Mouse (Mus musculus) liver, adult 2 months (tissue): Measurements from ENCODE around the gene Tbck. TPM values are rescaled to one million over a fixed set of nuclear protein-coding genes. Genes with fewer than 3 reads are reported as not detected.
A peak's percentile ranks its signal among the peaks of the same experiment; 100 is the strongest.

ENCODE experiments used
- DNase-seq: peaks from one replicate; pipeline ENCODE4 v3.0.0-alpha.2; 2011; ENCODE audit warnings: low read depth, low spot score; ENCODE audit errors: extremely low read depth
- H3K27ac ChIP-seq: fragments of 200-500 bp; replicated peaks from 2 replicates; pipeline ENCODE4 v1.5.1; 2012; ENCODE audit warnings: low read depth, mild to moderate bottlenecking, control low read depth, inconsistent platforms, low read length; ENCODE audit not compliant: insufficient read depth
- H3K27me3 ChIP-seq: fragments of 200-500 bp; 2 replicates; pipeline ENCODE4 v1.6.1; 2012; ENCODE audit warnings: mild to moderate bottlenecking, moderate library complexity, low read length, inconsistent platforms; ENCODE audit not compliant: control insufficient read depth, insufficient read depth
- H3K36me3 ChIP-seq: fragments of 200-500 bp; 2 replicates; pipeline ENCODE4 v1.6.1; 2012; ENCODE audit warnings: low read length, inconsistent platforms; ENCODE audit not compliant: control insufficient read depth, insufficient read depth
- H3K4me1 ChIP-seq: fragments of 200-500 bp; 2 replicates; pipeline ENCODE4 v1.6.1; 2011; ENCODE audit warnings: low read length; ENCODE audit not compliant: control insufficient read depth, insufficient read depth
- H3K4me3 ChIP-seq: fragments of 200-500 bp; 2 replicates; pipeline ENCODE4 v1.5.1; 2011; ENCODE audit warnings: low read depth, mild to moderate bottlenecking, control low read depth, low read length, moderate library complexity; ENCODE audit not compliant: insufficient read depth
- H3K79me2 ChIP-seq: fragments of 200-500 bp; 2 replicates; pipeline ENCODE4 v1.6.1; 2012; ENCODE audit warnings: inconsistent platforms, mild to moderate bottlenecking, low read length, moderate library complexity; ENCODE audit not compliant: control insufficient read depth, insufficient read depth
- H3K9ac ChIP-seq: fragments of 200-500 bp; 2 replicates; pipeline ENCODE4 v1.6.1; 2012; ENCODE audit warnings: low read depth, mild to moderate bottlenecking, control low read depth, inconsistent platforms, low read length
- CTCF ChIP-seq: fragments of 200-500 bp; IDR thresholded peaks from 2 replicates; pipeline ENCODE4 v1.5.1; 2011; ENCODE audit warnings: low read depth, low read length, control low read depth
- POLR2A ChIP-seq: fragments of 200-500 bp; IDR thresholded peaks from 2 replicates; pipeline ENCODE4 v1.6.1; 2011; ENCODE audit warnings: low read length, control low read depth; ENCODE audit not compliant: insufficient read depth; ENCODE audit errors: extremely low read depth
- WGBS: fragments of 180-500 bp; shearing (Covaris S2); methylation state at CpG from one replicate; pipeline ENCODE4 v1.1.7; 2018; 5-methylcytosine and 5-hydroxymethylcytosine counted together
- polyA plus RNA-seq: library from polyadenylated mRNA; depleted of rRNA; stranded (reverse); fragments of >200 nt; gene quantifications from 2 replicates; pipeline ENCODE4 v1.2.3, GENCODE M21; 2012
- total RNA-seq: library from RNA; depleted of rRNA; stranded (reverse); fragments of >200 nt; gene quantifications from 2 replicates; pipeline ENCODE4 v1.2.3, GENCODE M21; 2014

The Tbck gene
- total and polyA plus RNA-seq, 2 experiments = 2.5 to 10.7 TPM

GRCm38 (mm10) chr3:132860796-132861195 is 176.9 kb downstream of the Tbck start:
- peak; percentile 56 for DNase-seq
- H3K27me3 ChIP-seq = no peaks in the 10 kb centered on the region
- peaks cover 5% of the 10 kb centered on the region; the same call in 1 of the 2 replicates for H3K4me1 ChIP-seq
- no peaks in the 10 kb centered on the region for H3K36me3 ChIP-seq
- 47% methylated on average over 8 of the region's 8 CpGs for WGBS
- no peak overlapping the region for H3K4me3 ChIP-seq
- no peak overlapping the region for H3K9ac ChIP-seq
- TF ChIP-seq POLR2A (no peak), CTCF (no peak)
- no peak overlapping the region for H3K27ac ChIP-seq
- no peaks in the 10 kb centered on the region for H3K79me2 ChIP-seq

- no peaks in the 10 kb centered on the region for H3K36me3 ChIP-seq
- no peaks in the 10 kb centered on the region for H3K79me2 ChIP-seq
- H3K27me3 ChIP-seq = no peaks in the 10 kb centered on the region
- TF ChIP-seq POLR2A (no peak), CTCF (no peak)
- WGBS = 34% methylated on average over 13 of the region's 13 CpGs
- H3K9ac ChIP-seq = no peak overlapping the region
- peak; percentile 76 for DNase-seq
- H3K4me1 ChIP-seq = peaks cover 5% of the 10 kb centered on the region; the same call in 1 of the 2 replicates
- H3K27ac ChIP-seq = no peak overlapping the region
- peak overlapping the region; percentile 21; the same call in 1 of the 2 replicates for H3K4me3 ChIP-seq
These were observed 179.9 kb downstream of the Tbck start for GRCm38 (mm10) chr3:132863843-132864242.

DNA sequence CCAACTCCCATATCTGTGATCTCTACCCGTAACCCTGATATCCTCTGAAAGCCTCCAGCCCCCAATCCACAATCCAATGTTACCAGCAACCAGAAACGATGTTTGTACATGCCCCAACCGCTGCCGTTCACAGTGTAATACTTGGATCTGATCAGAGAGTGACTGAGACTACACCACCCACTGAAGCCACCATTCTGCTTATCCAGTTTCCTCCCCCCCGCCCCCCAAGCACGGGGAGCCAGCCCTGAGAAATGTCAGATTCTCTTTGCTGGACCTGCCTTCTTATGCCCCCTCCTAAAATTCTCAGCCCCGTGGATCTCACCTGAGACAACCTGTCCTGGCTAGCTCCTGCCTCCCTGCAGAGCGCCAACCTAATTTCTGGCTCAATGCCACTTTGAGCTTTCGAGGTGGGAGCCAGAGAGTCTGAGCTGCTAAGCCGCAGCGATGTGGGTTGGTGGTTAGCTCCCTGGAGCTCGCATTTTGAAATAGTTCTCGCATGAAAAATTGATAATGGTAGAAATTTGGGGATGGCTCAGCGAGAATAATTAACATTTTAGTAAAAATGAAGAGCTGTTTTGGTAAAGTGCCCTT is 180.5 kb downstream of the Tbck start:
- no peaks in the 10 kb centered on the region for H3K79me2 ChIP-seq

DNA sequence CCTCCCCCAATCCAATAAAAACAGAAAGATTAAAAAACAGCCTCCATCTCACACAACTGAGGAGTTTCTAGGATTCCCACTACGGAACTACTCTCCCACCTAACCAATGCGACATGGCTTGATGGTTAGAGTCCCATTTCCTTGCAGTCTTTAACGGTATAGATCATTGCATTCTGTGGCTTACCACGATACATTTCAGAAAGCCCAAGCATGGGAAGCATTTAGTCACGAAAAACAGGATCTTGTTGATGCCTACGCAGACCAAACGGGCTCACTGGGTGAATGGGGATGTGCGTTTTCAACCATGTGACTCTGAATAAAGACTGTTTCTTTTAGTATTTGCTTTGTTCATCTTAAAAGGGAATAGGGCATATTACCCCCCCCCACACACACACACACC is 181.0 kb downstream of the Tbck start:
- Histone ChIP-seq H3K4me1 (peaks cover 5% of the 10 kb centered on the region; the same call in 1 of the 2 replicates), H3K27me3 (no peaks in the 10 kb centered on the region), H3K79me2 (no peaks in the 10 kb centered on the region), H3K9ac (no peak overlapping the region), H3K4me3 (no peak overlapping the region), H3K27ac (no peak overlapping the region), H3K36me3 (no peaks in the 10 kb centered on the region)
- WGBS = 92% methylated on average over 8 of the region's 8 CpGs
- TF ChIP-seq CTCF = no peak
- no peak for TF ChIP-seq POLR2A
- no peak for DNase-seq

More for the DNA sequence above, 180.5 kb downstream of the Tbck start:
- peak; percentile 22 for DNase-seq
- Histone ChIP-seq H3K27ac (no peak overlapping the region), H3K27me3 (no peaks in the 10 kb centered on the region), H3K4me1 (peaks cover 5% of the 10 kb centered on the region; the same call in 1 of the 2 replicates), H3K4me3 (peak overlapping the region; percentile 21; the same call in 1 of the 2 replicates), H3K36me3 (no peaks in the 10 kb centered on the region), H3K9ac (no peak overlapping the region)
- WGBS = 53% methylated on average over 14 of the region's 14 CpGs
- TF ChIP-seq CTCF = no peak
- TF ChIP-seq POLR2A = no peak

DNA sequence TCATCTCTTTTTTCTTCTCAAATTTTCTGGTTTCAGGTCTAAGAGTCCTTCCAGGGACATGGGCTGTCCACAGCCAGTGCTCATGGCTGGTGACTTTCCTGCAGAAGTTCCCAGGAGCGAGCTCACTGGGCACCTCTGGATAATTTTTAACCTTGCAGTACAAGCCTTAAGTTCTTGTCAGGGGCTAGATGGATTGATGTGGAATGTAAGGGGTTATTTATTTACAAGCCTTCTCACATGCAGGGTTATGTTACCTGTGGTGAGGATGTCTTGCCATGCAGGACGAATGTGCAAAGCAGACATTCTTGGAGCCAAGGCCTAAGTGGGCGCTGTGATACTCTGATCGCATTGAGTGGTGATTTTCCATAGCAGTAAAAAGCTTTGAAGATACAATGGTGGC is 181.7 kb downstream of the Tbck start:
- TF ChIP-seq POLR2A = no peak
- TF ChIP-seq CTCF = no peak
- Histone ChIP-seq H3K79me2 (no peaks in the 10 kb centered on the region), H3K4me3 (no peak overlapping the region), H3K27ac (no peak overlapping the region), H3K4me1 (peaks cover 4% of the 10 kb centered on the region; the same call in 1 of the 2 replicates), H3K36me3 (no peaks in the 10 kb centered on the region), H3K9ac (no peak overlapping the region), H3K27me3 (no peaks in the 10 kb centered on the region)
- 96% methylated on average over 4 of the region's 4 CpGs for WGBS
- DNase-seq = no peak

DNA sequence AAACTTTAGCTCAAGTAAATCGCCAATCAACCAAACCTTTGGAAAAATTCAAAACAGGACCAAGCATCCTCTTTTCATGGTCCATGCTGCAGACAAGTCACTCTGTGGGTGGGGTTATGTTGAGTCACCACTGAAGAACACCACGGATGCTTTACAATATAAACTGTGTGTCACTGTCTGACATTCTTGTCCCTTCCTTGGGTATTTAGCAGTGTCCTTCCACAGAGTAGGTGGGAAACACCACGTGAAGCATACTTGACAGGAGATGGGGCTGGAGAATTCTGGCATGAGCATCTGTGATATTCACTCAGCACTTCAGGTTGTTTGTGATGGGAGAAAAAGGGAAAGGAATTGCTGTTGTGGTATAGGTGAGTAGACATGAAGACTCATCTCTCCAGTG is 183.0 kb downstream of the Tbck start:
- WGBS = 92% methylated on average over 3 of the region's 3 CpGs
- no peak overlapping the region for H3K4me3 ChIP-seq
- DNase-seq = no peak

More for the DNA sequence above, 183.0 kb downstream of the Tbck start:
- TF ChIP-seq POLR2A (no peak), CTCF (no peak)
- Histone ChIP-seq H3K79me2 (no peaks in the 10 kb centered on the region), H3K4me1 (peaks cover 3% of the 10 kb centered on the region), H3K27ac (no peak overlapping the region), H3K9ac (no peak overlapping the region), H3K36me3 (no peaks in the 10 kb centered on the region), H3K27me3 (no peaks in the 10 kb centered on the region)
